Mouse (Mus musculus): Measurements from ENCODE around the gene Lama2.
"Not testable (repeated sequence)": the region's sequence is repeated elsewhere in the genome, so short reads cannot be mapped to it uniquely, and the experiment has no call there.

The Lama2 gene

DNA sequence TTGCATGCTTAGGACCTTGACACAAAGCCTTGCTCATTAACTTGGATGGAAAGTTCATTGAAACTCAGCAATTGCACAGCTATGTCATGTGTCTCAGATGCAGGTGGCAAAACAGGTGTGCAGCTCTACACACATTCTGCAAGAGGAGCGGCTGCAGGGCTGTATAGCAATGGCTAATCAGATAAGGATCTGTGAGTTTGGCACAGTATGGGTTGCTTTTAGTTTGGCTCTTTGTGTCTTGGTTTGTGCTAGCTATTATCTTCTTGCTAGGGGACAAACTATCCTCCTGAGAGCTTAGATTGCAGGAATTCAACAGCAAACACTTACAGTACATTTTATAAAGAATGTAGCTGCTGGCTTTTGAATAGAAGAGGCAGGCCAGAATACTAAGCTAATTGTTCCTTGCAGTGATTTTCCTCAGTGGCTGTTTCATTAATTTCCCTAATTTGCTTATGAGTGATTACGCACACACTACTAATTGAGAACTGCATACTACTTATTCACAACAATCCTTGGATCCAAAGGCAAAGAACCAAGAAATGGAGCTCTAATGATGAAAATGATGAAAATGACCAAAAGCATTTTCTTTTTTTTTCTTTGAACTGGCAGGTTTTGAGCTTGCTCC is 617.9 kb downstream of the Lama2 start:
- no peak for DNase-seq

DNA sequence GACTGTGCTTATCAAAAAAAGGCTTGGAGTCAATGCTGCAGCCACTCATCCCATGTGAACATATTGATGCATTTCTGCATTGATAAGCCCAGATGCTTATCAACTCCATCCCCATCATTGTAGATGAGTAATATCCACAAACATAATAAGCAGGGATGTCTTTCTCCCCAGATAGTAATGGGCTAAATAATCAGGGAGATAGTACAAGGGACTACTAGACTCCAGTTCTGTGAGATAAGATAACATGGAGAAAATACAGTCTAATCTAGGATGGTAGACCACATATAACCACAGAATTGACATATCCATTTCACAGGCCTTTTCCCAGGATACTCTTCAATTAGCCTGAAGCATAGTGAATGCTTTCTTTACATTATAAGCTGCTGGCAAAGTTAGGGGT is 622.9 kb downstream of the Lama2 start:
- DNase-seq: no peak

DNA sequence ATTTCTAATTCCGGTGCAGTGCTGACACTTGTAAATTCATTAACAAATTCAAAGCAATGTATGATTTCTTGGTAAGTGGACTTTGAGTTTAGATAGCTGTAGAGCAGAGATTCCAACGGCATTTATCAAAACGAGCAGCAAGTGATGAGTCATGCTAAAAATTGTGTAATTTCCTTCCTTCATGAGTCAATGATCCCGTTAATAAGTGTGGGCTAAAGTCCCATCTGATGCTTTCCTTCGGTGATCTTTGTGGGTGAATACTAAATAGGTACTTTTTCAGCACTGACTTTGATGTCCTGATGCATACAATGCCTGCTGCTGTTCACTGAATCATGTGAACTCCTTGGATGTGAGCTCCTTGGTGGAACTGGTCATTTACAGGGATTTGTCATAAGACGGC is 623.6 kb downstream of the Lama2 start:
- no peak for DNase-seq

DNA sequence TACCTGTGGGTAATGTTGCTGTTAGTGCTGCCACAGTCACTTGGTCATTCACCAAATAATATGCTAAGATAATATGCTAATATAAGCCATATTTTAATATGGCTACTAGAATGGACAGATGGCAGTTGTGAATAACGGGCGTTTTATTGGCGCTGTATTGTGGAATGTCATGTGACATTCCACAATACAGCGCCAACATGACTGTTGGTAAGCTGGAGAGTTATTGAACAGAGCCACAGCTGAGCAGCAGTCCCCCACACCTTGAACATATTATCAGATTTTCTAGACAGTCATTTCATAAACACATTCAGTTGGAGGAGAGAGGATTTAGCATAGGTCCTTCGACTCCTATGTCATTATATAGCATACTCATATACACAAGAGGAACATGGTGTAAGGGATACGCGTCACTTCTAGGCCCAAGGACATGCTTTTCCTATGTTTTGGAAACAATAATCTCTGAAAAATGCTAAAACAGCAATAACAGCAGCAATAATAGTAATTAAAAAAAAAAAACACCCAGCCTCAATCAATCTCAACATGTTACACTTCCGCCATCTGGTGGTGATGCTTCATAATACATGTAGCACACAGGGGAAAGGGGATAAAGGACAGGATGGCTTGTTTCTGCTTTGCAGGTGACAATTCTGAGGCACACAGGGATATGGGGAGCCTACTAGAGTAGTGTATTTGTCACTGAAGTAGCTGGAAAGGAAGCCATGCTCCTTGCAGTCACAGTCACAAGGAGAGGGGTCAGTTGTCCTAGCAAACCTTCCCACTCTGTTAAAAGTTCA is 624.2 kb downstream of the Lama2 start:
- peak; percentile 65 for DNase-seq

DNA sequence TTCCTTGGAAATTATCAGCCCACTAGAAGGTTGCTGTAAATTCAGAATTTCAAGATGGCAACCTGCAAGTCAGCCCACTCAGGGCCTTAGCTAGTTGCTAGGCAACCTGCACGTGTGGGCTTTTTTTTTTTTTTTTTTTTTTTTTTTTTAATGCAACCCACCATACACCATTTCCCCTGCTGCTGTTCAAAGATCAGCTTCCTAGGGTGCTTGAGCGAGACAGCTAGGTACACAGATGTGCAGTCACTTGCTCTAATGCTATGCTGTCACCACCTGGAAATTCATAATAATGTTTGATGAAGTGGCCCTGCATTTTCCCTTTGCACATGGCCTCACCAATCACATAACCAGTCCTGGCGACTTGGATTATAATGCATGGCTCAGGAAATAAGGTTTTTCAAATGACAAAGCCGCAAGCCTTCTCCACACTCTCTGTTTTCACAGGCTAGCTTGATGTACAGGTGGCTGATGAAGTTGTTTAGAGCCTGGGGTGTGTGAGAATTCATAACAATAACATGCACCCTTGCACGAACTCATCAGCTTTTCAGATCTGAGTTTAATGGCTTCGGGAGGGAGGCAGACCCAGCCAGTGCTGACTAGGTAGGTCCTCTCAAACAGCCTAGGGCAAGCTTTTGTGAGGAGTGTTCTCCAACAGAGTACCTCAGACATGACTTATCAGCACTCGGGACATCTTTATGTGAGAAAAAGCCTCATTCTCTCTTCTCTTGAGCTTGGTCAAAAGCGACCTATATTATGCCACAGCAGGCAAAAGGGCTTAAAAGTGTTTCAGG is 625.4 kb downstream of the Lama2 start:
- DNase-seq: no peak

DNA sequence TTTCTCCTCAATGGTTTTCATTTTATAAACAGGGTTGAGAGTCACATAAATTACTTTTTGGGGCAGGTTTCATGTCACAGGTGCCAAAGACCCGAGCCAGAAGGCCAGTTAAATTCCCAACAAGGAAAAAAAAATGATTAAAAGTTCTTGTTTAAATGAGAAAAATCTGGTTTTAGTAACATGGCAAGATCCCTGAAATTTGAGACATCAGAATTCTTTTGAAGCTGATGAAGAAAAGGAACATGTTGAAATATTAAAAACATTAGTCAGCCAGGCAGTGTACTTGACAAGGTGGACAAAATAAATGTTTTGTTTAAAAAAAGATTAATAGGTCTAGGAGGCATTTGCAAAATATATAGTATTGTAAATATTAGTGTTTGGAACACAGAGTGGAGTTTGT is 634.1 kb downstream of the Lama2 start:
- DNase-seq: no peak

DNA sequence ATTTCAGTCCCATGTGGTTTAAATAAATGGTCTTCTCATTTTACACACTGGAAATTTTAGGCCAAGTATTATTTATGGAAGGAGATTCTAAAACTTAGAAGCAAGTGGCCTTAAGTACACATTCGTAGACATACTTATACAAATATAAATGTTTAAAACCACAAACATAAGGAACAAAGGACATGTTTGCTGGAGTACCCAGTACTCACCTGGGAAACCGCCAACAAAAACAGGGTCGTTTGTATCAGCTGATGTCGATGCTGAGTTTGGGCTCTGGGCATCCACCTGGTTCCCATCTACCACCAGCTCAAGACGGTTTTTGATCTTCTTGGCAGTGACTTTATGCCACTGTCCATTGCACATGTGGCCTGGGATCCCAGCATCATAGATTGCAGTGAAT is 635.5 kb downstream of the Lama2 start:
- DNase-seq: not testable (repeated sequence)

DNA sequence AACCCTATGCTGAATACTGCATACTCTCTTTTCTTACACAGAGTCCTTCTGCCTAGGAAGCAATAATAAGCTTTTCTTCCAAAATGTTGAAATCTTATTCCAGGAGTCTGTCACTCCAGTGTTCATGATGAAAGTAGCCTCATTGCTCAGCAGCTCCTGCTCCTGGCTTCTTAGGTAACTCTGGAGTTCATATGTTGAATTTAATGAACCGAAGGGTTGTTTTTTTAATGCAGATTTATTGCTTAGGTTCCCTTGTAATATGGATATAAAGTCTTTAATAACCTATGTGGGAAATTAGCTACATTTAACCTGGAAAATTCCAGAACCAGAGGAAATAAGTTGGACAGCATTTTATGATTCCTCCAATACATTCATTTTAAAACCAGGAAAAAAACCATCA is 636.0 kb downstream of the Lama2 start:
- no peak for DNase-seq

DNA sequence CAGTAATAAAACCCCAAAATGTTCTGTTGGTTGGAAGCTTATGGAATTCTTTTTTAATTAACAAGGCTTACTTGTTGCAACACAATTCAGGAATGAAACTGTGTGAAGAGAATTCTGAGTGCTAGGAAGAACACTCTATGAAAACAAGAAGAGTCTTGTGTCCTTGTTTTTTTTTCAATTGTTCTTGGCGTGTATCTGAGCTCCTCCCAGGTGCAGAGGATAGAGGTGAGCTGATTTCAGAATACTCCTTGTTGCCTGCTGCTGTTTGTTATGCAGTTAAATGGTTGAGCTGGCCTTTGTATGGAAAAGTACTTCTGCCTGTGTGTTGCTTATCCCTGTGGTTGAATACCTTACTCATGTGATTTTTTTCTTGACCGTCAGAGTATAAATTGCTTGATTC is 636.9 kb downstream of the Lama2 start:
- DNase-seq: no peak

DNA sequence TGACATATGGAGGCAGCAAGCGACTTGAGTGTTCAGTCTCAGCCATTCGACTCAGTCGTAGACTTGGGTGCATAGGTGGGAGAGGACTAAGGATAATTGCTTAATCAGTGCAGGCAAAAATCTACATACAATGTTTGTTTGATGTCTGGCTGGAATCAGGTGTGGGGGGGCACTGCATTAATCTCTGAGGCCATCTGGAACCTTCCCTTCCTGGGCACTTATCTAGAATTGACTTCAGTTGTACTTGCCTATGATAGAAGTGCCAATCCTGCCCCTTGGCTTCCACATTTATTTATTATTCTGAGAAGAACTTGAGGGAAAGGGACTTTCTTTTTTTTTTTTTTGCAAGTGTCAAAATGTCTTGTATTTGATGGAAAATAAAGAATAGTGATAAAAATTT is 644.2 kb downstream of the Lama2 start:
- DNase-seq: no peak

DNA sequence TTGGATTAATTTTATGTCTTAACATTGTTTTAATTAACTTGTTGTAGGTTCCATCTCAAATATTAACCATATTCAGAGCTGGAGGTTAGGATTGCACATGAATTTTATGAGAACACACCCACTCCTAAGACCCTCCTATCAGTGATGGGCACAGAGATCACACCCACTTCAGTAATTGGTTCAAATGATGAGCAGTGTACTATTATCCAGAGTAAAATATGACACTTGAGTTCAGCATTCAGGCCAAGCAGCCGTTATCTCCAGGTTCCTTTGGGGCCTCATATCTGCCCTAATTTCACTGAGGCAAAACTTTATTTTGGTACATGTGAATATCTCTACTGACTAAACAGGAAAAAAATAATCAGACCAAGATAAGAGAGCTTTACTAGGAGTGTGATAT is 645.3 kb downstream of the Lama2 start:
- no peak for DNase-seq

DNA sequence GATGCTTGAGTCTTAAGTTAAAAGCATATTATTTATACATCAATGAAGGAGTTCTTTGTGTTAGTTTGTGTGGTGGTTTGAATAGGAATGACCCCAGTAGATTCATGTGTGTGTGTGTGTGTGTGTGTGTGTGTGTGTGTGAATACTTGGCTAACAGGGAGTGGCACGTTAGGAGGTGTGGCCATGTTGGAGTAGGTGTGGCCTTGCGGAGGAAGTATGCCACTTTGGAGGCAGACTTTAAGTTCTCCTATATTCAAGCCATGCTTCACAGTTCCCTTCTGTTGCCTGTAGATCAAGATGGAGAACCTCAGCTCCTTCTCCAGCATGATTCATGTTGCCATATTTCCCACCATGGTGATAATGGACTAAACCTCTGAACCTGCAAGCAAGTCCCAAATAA is 646.0 kb downstream of the Lama2 start:
- no peak for DNase-seq

DNA sequence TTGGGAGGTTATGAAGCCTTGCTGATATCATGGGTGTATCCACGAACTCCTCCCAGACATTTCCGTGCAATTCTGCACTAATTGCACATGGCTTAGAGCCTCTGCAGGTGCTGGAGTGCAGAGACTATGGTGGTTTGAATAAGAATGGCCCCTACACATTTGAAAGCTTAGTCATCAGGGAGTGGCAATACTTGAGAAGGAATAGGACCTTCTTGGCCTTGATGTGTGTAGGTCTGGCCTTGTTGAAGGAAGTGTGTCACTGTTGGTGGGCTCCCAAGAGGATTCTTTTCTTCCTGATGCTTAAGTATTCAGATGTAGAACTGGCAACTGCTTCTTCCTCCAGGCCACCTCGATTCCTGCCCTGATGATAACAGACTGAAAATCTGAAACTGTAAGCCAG is 661.0 kb downstream of the Lama2 start:
- no peak for DNase-seq

DNA sequence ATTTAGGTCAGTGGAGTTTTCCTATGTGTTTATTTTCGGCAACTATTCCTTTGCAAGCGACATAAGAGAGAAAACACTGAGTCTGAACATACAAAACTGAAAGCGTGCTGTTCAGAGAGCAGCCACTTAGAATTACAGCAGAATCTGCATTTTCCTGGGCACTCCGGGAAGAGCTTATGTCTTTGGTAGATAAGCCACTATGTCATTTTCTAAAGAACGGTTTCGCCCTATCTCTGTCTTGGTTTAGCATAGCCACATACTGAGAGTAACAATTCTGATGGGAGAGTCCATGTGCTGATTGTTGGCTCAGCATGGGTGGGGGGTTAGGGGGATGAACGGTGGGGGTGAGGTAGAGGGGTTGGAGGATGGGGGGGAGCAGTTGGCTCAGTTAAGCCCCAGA is 669.1 kb downstream of the Lama2 start:
- DNase-seq: no peak

DNA sequence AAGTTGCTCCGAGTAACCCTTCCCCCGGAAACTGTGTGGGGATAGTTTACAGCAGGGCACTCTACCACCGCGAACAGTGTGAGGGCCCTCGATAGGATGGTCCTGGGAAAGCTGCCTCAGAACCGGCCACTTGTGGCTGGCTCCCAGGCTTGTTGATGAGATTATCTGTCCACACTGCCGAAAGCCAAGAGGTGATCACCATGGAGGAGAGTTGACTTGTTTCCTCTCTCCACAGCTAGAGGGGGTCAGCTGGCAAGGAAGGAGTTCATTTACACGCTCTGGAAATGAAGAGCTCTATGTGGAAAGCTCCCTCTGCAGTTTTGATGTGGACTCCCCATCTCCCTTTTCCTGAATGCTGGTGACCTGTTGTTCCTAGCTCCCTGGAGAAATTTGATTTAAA is 669.9 kb downstream of the Lama2 start:
- no peak for DNase-seq

DNA sequence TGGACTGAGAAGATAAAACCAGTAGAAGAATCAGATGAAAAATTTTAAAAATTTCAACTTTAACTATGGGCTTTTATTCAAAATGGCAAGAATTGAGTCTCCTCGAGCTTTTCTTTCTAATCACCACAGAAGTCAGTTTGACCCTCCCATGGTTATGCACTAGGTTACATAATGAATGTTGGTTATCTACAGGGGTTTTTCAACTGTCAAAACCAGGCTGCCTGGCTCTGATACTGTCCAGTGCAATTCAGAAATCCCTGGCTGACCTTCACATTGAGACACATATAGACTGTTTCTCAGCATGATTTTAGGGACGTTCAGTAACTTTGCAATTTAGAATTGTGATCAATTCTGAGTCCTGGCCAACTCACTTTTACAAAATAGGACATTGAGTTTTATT is 671.2 kb downstream of the Lama2 start:
- DNase-seq: no peak

DNA sequence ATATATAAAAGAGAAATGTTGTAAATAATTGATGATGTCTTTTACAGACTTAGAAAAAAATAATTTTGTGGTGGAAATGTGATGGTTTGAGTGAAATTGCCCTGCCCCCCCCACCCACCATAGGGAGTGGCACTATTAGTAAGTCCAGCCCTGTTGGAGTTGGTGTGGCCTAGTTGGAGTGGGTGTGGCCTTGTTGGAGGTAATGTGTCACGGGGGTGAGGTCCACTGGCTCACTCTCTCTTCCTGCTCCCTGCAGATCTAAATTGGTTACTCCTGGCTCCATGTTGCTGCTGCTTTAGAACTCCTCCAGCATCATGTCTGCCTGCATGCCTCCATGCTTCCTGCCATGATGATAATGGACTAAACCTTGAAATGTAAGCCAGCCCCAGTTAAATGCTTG is 680.0 kb downstream of the Lama2 start:
- DNase-seq: no peak

DNA sequence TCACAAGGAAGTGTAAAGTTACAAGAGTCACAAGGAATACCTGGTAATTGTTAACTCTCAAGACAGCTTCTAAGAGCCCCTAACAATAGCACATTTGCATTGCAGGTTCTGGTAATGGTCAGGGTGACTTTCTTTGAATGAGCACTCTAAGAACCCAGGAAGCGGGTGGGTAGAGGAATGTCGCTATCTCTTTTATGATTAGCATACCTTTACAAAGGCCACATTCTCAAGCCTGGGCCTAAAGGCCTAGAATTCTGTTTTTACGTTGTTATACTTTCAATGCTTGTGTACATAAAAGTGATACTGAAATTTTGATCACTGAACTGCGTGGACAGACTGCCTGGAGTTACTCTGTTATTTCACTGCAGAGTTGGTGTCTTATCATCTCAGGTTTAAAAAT is 681.1 kb downstream of the Lama2 start:
- not testable (repeated sequence) for DNase-seq

DNA sequence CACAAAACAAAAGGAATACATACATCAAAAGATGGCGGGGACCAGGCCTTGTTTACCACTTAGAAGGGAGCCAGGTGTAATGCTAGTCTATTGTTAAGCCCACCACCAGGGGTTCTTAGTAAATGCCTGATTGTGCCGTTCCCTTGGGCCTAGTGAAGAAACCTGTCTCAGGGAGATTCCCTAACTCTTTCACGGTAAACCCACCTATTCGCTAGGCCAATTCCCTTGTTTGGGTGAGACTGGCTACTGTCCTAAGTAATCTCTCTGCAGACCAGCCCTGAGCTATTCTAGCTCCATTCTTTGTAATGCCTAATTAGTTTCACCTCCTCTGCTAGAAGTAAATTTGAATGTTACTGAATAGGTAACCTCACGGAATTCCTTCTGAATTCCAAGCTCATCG is 683.5 kb downstream of the Lama2 start:
- not testable (repeated sequence) for DNase-seq
